Mouse (Mus musculus): ENCODE results near the gene Msrb3.

- TF ChIP-seq CTCF (IDR thresholded peaks at IDR 0.05; ENCODE audit: extremely low read depth, insufficient read length, insufficient replicate concordance, low read depth, low read length) (no peak), POLR2A (IDR thresholded peaks at IDR 0.05; ENCODE audit: low read depth, low read length) (no peak)
These were observed 48.9 kb upstream of the Msrb3 start for GRCm38 (mm10) chr10:120947842-120948241.
